Mouse (Mus musculus) liver, embryonic 11.5 days (tissue): ENCODE data around the gene Neurl1b. TPM values are rescaled to one million over a fixed set of nuclear protein-coding genes. Genes with fewer than 3 reads are reported as not detected.

Source experiments
- ATAC-seq: fragments of 200-750 bp; cut with Nextera tagmentation; replicated peaks from 2 replicates; pipeline ENCODE4 v1.8.0; 2017; ENCODE audit warnings: moderate number of reproducible peaks, mild to moderate bottlenecking, moderate TSS enrichment, moderate library complexity; ENCODE audit not compliant: low FRiP score
- DNase-seq: peaks from one replicate; pipeline ENCODE4 v3.0.0-alpha.2; 2017; ENCODE audit warnings: low spot score
- H3K27ac ChIP-seq: fragments of 300-500 bp; sonication (generic); 2 replicates; pipeline ENCODE4 v1.5.1; 2014; ENCODE audit warnings: mild to moderate bottlenecking, low read depth, low read length, control low read depth
- H3K27me3 ChIP-seq: fragments of 300-500 bp; sonication (generic); replicated peaks from 2 replicates; pipeline ENCODE4 v1.6.1; 2014; ENCODE audit warnings: low read length, mixed read lengths; ENCODE audit not compliant: control insufficient read depth, insufficient read depth
- H3K36me3 ChIP-seq: fragments of 300-500 bp; sonication (generic); 2 replicates; pipeline ENCODE4 v1.6.1; 2014; ENCODE audit warnings: mild to moderate bottlenecking, low read length, moderate library complexity, mixed read lengths; ENCODE audit not compliant: control insufficient read depth, insufficient read depth
- H3K4me1 ChIP-seq: fragments of 300-500 bp; sonication (generic); replicated peaks from 2 replicates; pipeline ENCODE4 v1.6.1; 2014; ENCODE audit warnings: low read length, mixed read lengths; ENCODE audit not compliant: control insufficient read depth, insufficient read depth
- H3K4me2 ChIP-seq: fragments of 300-500 bp; sonication (generic); 2 replicates; pipeline ENCODE4 v1.6.1; 2014; ENCODE audit warnings: mild to moderate bottlenecking, control low read depth, moderate library complexity
- H3K4me3 ChIP-seq: fragments of 300-500 bp; sonication (generic); 2 replicates; pipeline ENCODE4 v1.5.1; 2014; ENCODE audit warnings: low read depth, low read length, control low read depth
- H3K9ac ChIP-seq: fragments of 300-500 bp; sonication (generic); 2 replicates; pipeline ENCODE4 v1.6.1; 2014; ENCODE audit warnings: low read depth, low read length, control low read depth
- H3K9me3 ChIP-seq: fragments of 300-500 bp; sonication (generic); 2 replicates; pipeline ENCODE4 v1.6.1; 2016; ENCODE audit warnings: low read length, inconsistent platforms, mixed read lengths; ENCODE audit not compliant: control insufficient read depth
- WGBS: fragments of 180-500 bp; shearing (Covaris S2); extraction: QIAGEN DNeasy Blood & Tissue Kit; methylation state at CpG from one replicate; pipeline ENCODE4 v1.1.7; 2014; 5-methylcytosine and 5-hydroxymethylcytosine counted together
- polyA plus RNA-seq: library from polyadenylated mRNA; unstranded; fragments of >200 nt; fragmentation: Nextera tagmentation; extraction: Ambion mirVana; gene quantifications from 2 replicates; pipeline ENCODE4 v1.2.1, GENCODE M21; 2014

Neurl1b gene
- polyA plus RNA-seq, 1 experiment from 2014 or later, result 0.12 TPM

DNA sequence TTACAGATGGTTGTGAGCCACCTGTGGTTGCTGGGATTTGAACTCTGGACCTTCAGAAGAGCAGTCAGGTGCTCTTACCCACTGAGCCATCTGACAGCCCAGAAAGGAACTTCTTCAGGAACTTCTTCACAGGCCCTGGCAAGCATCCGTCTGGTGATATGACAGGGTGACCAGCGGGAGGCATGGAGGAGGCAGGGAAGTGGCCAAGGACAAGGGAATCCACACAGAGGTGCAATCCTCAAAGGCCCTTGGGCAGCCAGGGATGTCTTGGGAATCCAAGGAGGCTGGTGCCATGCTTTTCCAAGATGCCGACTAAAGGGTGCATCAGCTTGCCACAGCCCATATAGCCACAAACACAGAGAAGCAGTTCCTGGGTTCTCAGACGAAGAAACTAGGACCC is 53.0 kb downstream of the Neurl1b start:
- Histone ChIP-seq H3K9ac (no peak overlapping the region), H3K4me3 (no peak overlapping the region), H3K27ac (no peak overlapping the region), H3K9me3 (no peaks in the 10 kb centered on the region), H3K4me2 (no peak overlapping the region), H3K27me3 (no peaks in the 10 kb centered on the region), H3K4me1 (0 out of 2 replicates have a peak, but pooled peaks cover 2% of the 10 kb centered on the region), H3K36me3 (no peaks in the 10 kb centered on the region)
- ATAC-seq (no peak), DNase-seq (no peak)
- 67% methylated on average over 4 of the region's 4 CpGs for WGBS

DNA sequence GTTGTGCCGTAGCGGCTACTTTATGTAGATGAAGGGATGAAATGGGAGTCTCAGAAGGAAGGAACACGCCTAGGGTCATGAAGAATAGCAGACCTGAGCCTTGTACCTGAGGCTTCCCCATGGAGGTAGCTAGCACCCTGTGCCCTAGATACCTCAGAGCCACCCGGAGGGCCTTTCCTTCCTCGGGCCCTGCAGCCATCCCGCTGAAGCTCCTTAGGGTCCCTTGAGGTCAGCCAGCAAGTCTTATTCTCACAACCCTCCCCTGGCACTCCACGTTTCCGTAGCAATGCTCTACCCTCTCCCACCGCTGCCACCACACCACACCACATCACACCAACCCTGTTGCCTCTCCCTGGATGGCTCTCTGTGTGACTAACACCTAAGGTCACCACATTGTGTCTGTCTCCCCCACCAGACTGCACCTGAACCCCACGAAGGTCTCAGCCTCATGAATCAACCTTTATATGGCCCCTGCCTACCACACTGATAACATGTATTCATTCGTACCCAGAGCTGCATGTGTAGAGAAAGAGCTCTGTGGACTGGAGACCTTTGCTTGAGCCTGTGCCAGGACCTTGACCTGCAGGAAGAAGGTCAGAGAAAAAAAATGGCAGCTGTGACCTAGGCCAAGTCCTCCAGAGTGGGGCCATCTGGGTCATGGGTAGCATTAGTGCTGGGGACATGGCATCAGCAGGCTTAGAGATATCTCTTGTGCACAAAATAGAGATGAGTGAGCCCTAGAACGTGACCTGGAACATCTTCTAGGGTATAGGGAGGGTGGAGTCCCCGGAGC is 53.7 kb downstream of the Neurl1b start:
- Histone ChIP-seq H3K36me3 (no peaks in the 10 kb centered on the region), H3K4me2 (no peak overlapping the region), H3K9me3 (no peaks in the 10 kb centered on the region), H3K9ac (no peak overlapping the region), H3K4me3 (no peak overlapping the region), H3K27ac (no peak overlapping the region), H3K27me3 (no peaks in the 10 kb centered on the region), H3K4me1 (0 out of 2 replicates have a peak, but pooled peaks cover 2% of the 10 kb centered on the region)
- WGBS, result 74% methylated on average over 13 of the region's 13 CpGs
- DNase-seq, result no peak
- ATAC-seq, result no peak

GRCm38 (mm10) chr17:26476871-26477270 is 62.2 kb downstream of the Neurl1b start:
- DNase-seq (no peak), ATAC-seq (no peak)
- H3K4me2 ChIP-seq, result no peak overlapping the region
- no peaks in the 10 kb centered on the region for H3K9me3 ChIP-seq
- H3K27me3 ChIP-seq, result no peaks in the 10 kb centered on the region
- 61% methylated on average over 6 of the region's 6 CpGs for WGBS
- H3K9ac ChIP-seq, result no peak overlapping the region
- no peaks in the 10 kb centered on the region for H3K36me3 ChIP-seq
- H3K4me1 ChIP-seq, result no peaks in the 10 kb centered on the region
- no peak overlapping the region for H3K27ac ChIP-seq
- no peak overlapping the region for H3K4me3 ChIP-seq

- Histone ChIP-seq H3K9ac (no peak overlapping the region), H3K27me3 (no peaks in the 10 kb centered on the region), H3K4me2 (no peak overlapping the region), H3K9me3 (no peaks in the 10 kb centered on the region), H3K27ac (no peak overlapping the region), H3K4me3 (no peak overlapping the region), H3K4me1 (no peaks in the 10 kb centered on the region), H3K36me3 (no peaks in the 10 kb centered on the region)
- DNase-seq (no peak), ATAC-seq (no peak)
- 76% methylated on average over 4 of the region's 4 CpGs for WGBS
Observed at GRCm38 (mm10) chr17:26478672-26479071, 64.0 kb downstream of the Neurl1b start.

GRCm38 (mm10) chr17:26479619-26480018 is 65.0 kb downstream of the Neurl1b start:
- no peak overlapping the region for H3K27ac ChIP-seq
- WGBS, result 82% methylated on average over 6 of the region's 6 CpGs
- no peak overlapping the region for H3K9ac ChIP-seq
- no peak overlapping the region for H3K4me3 ChIP-seq
- no peaks in the 10 kb centered on the region for H3K27me3 ChIP-seq
- H3K36me3 ChIP-seq, result no peaks in the 10 kb centered on the region
- DNase-seq, result no peak
- H3K4me1 ChIP-seq, result no peaks in the 10 kb centered on the region
- no peaks in the 10 kb centered on the region for H3K9me3 ChIP-seq
- ATAC-seq, result no peak
- H3K4me2 ChIP-seq, result no peak overlapping the region

DNA sequence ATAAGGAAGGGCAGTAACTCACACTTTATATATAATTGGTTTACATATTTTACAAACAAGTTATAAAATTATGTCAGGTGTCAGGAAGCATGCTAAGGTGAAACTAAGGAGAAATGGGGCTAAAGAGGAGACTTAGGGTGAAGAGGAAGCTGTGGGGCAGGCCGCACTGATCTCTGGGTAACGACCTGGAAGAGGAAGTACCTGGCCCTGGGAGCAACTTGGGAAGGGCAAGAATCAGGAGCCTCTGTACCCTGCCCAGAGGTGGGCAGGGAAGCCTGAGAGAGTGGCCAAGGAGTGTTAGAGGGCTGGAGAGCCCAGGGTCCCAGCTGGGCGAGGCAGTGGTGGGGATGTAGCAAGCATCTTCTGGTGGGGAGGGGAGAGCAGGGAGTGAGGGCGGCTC is 66.3 kb downstream of the Neurl1b start:
- Histone ChIP-seq H3K4me1 (no peaks in the 10 kb centered on the region), H3K4me2 (no peak overlapping the region), H3K9ac (no peak overlapping the region), H3K4me3 (no peak overlapping the region), H3K27me3 (no peaks in the 10 kb centered on the region), H3K9me3 (no peaks in the 10 kb centered on the region), H3K36me3 (no peaks in the 10 kb centered on the region), H3K27ac (no peak overlapping the region)
- WGBS, result 67% methylated on average over 4 of the region's 4 CpGs
- DNase-seq, result no peak
- ATAC-seq, result no peak

GRCm38 (mm10) chr17:26484626-26485421 is 70.2 kb downstream of the Neurl1b start:
- H3K27ac ChIP-seq, result no peak overlapping the region
- no peak overlapping the region for H3K4me2 ChIP-seq
- H3K9me3 ChIP-seq, result no peaks in the 10 kb centered on the region
- no peak overlapping the region for H3K4me3 ChIP-seq
- H3K4me1 ChIP-seq, result no peaks in the 10 kb centered on the region
- DNase-seq (no peak), ATAC-seq (no peak)
- WGBS, result 85% methylated on average over 14 of the region's 14 CpGs
- H3K36me3 ChIP-seq, result no peaks in the 10 kb centered on the region
- H3K9ac ChIP-seq, result no peak overlapping the region
- H3K27me3 ChIP-seq, result peaks cover 3% of the 10 kb centered on the region; the same call in 1 of the 2 replicates

- 48% methylated on average over 5 of the region's 5 CpGs for whole genome bisulfite sequencing
- no peak overlapping the region for H3K9ac ChIP-seq
- H3K27me3 ChIP-seq, result peaks cover 3% of the 10 kb centered on the region; the same call in 1 of the 2 replicates
- peaks cover 2% of the 10 kb centered on the region; the same call in 1 of the 2 replicates for H3K9me3 ChIP-seq
- H3K4me3 ChIP-seq, result no peak overlapping the region
- no peaks in the 10 kb centered on the region for H3K36me3 ChIP-seq
- H3K27ac ChIP-seq, result no peak overlapping the region
- ATAC-seq (no peak), DNase-seq (no peak)
- H3K4me2 ChIP-seq, result no peak overlapping the region
- H3K4me1 ChIP-seq, result no peaks in the 10 kb centered on the region
Observed at GRCm38 (mm10) chr17:26487266-26487665, 72.6 kb downstream of the Neurl1b start.
